Mouse (Mus musculus) ES-Bruce4 (cell line): ENCODE measurements around the gene Pfdn4.

Experiments used
- CTCF ChIP-seq: IDR thresholded peaks from one replicate; pipeline ENCODE4 v1.8.1; 2011; ENCODE audit warnings: low read depth, low read length
- POLR2A ChIP-seq: IDR thresholded peaks from one replicate; pipeline ENCODE4 v1.8.1; 2011; ENCODE audit warnings: low read length; ENCODE audit not compliant: insufficient read depth

DNA sequence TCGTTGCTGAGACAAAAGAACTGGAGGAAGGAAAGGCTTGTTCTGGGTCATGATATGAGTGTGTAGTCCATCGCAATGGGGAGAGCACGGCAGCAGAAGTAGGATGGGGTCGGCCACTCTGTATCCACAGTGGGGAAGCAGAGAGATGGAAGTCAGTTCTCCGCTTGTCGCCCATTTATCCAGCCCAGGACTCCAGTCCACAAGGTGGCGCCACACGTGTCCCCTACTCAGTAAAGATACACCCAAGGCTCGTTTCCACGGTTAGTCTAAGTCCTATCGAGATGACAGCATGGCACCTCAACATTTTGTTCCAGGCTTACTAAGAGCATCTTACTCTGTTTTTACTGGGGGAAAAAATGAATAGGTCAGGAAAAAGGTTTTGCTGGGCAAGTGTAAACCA is 20.0 kb upstream of the Pfdn4 start:
- TF ChIP-seq POLR2A (no peak), CTCF (peak; percentile 80)
